Mouse (Mus musculus) heart, postnatal 0 days (tissue): ENCODE data around the gene Ccdc174. TPM values are rescaled to one million over a fixed set of nuclear protein-coding genes. Genes with fewer than 3 reads are reported as not detected.

Experiments
- ATAC-seq: fragments of 200-750 bp; cut with Nextera tagmentation; 2 replicates; pipeline ENCODE4 v1.8.0; 2017; ENCODE audit warnings: low read depth, moderate number of reproducible peaks, moderate library complexity; ENCODE audit not compliant: insufficient read depth
- DNase-seq: peaks from one replicate; pipeline ENCODE4 v3.0.0-alpha.2; 2016; ENCODE audit warnings: low spot score
- H3K27ac ChIP-seq: fragments of 300-500 bp; sonication (generic); 2 replicates; pipeline ENCODE4 v1.5.1; 2014; ENCODE audit warnings: low read depth, mild to moderate bottlenecking
- H3K27me3 ChIP-seq: fragments of 300-500 bp; sonication (generic); 2 replicates; pipeline ENCODE4 v1.6.1; 2014; ENCODE audit warnings: low read length, mixed read lengths; ENCODE audit not compliant: control insufficient read depth, insufficient read depth
- H3K36me3 ChIP-seq: fragments of 300-500 bp; sonication (generic); replicated peaks from 2 replicates; pipeline ENCODE4 v1.6.1; 2014; ENCODE audit warnings: low read length, mixed read lengths; ENCODE audit not compliant: control insufficient read depth, insufficient read depth
- H3K4me1 ChIP-seq: fragments of 300-500 bp; sonication (generic); 2 replicates; pipeline ENCODE4 v1.6.1; 2014; ENCODE audit warnings: antibody characterized with exemption; ENCODE audit not compliant: control insufficient read depth, insufficient read depth
- H3K4me2 ChIP-seq: fragments of 300-500 bp; sonication (generic); 2 replicates; pipeline ENCODE4 v1.6.1; 2014; ENCODE audit warnings: low read depth, mild to moderate bottlenecking, low read length, moderate library complexity
- H3K4me3 ChIP-seq: fragments of 300-500 bp; sonication (generic); 2 replicates; pipeline ENCODE4 v1.5.1; 2014; ENCODE audit warnings: low read depth, low read length
- H3K9ac ChIP-seq: fragments of 300-500 bp; sonication (generic); replicated peaks from 2 replicates; pipeline ENCODE4 v1.6.1; 2014; ENCODE audit warnings: low read depth, low read length, mixed read lengths
- H3K9me3 ChIP-seq: fragments of 300-500 bp; sonication (generic); replicated peaks from 2 replicates; pipeline ENCODE4 v1.6.1; 2016; ENCODE audit warnings: low read length; ENCODE audit not compliant: control insufficient read depth
- CTCF ChIP-seq: IDR thresholded peaks from 2 replicates; pipeline ENCODE4 v1.5.1; 2016; ENCODE audit warnings: antibody characterized with exemption, control low read depth, low read depth
- EP300 ChIP-seq: IDR thresholded peaks from 2 replicates; pipeline ENCODE4 v1.6.1; 2016; ENCODE audit warnings: antibody characterized with exemption, low read depth
- WGBS: fragments of 180-500 bp; shearing (Covaris S2); extraction: QIAGEN DNeasy Blood & Tissue Kit; methylation state at CpG from one replicate; pipeline ENCODE4 v1.1.7; 2014; 5-methylcytosine and 5-hydroxymethylcytosine counted together
- polyA plus RNA-seq: library from polyadenylated mRNA; unstranded; fragments of >200 nt; fragmentation: Nextera tagmentation; extraction: Ambion mirVana; gene quantifications from 2 replicates; pipeline ENCODE4 v1.2.1, GENCODE M21; 2015
- total RNA-seq: library from RNA; depleted of rRNA; stranded (reverse); fragments of >200 nt; gene quantifications from 2 replicates; pipeline ENCODE4 v1.2.3, GENCODE M21; 2014; ENCODE audit warnings: low replicate concordance

Ccdc174 gene
- total and polyA plus RNA-seq, 2 experiments from 2014 or later, result 4.5 to 22.8 TPM

GRCm38 (mm10) chr6:91872781-91873180 is 5.1 kb upstream of the Ccdc174 start:
- WGBS, result 47% methylated on average over 2 of the region's 2 CpGs
- Histone ChIP-seq H3K27me3 (no peaks in the 10 kb centered on the region), H3K9ac (no peak overlapping the region), H3K27ac (no peak overlapping the region), H3K4me1 (0 out of 2 replicates have a peak, but pooled peaks cover 5% of the 10 kb centered on the region), H3K9me3 (no peaks in the 10 kb centered on the region), H3K4me2 (no peak overlapping the region), H3K36me3 (no peaks in the 10 kb centered on the region), H3K4me3 (no peak overlapping the region)
- DNase-seq (no peak), ATAC-seq (no peak)
- TF ChIP-seq EP300 (no peak), CTCF (no peak)

- Histone ChIP-seq H3K36me3 (peaks cover 65% of the 10 kb centered on the region), H3K9me3 (no peaks in the 10 kb centered on the region), H3K4me2 (no peak overlapping the region), H3K9ac (no peak overlapping the region), H3K27ac (no peak overlapping the region), H3K4me1 (peaks cover 2% of the 10 kb centered on the region; the same call in 1 of the 2 replicates), H3K27me3 (no peaks in the 10 kb centered on the region), H3K4me3 (no peak overlapping the region)
- ATAC-seq (no peak), DNase-seq (no peak)
- TF ChIP-seq EP300 (no peak), CTCF (no peak)
- 17% methylated on average over 2 of the region's 2 CpGs for WGBS
Observed at GRCm38 (mm10) chr6:91883859-91884258, 6.0 kb downstream of the Ccdc174 start.

- no peak for TF ChIP-seq CTCF
- TF ChIP-seq EP300, result no peak
- peaks cover 82% of the 10 kb centered on the region for H3K36me3 ChIP-seq
- H3K4me2 ChIP-seq, result no peak overlapping the region
- H3K4me1 ChIP-seq, result no peaks in the 10 kb centered on the region
- WGBS, result 77% methylated on average over 3 of the region's 3 CpGs
- H3K9ac ChIP-seq, result no peak overlapping the region
- no peak for DNase-seq
- H3K27me3 ChIP-seq, result no peaks in the 10 kb centered on the region
- no peaks in the 10 kb centered on the region for H3K9me3 ChIP-seq
- no peak for ATAC-seq
- no peak overlapping the region for H3K4me3 ChIP-seq
- H3K27ac ChIP-seq, result no peak overlapping the region
Observed at GRCm38 (mm10) chr6:91889255-91889906, 11.5 kb downstream of the Ccdc174 start.

- DNase-seq, result no peak
- no peak overlapping the region for H3K27ac ChIP-seq
- no peaks in the 10 kb centered on the region for H3K9me3 ChIP-seq
- ATAC-seq, result no peak
- H3K9ac ChIP-seq, result no peak overlapping the region
- TF ChIP-seq EP300, result no peak
- TF ChIP-seq CTCF, result no peak
- H3K4me3 ChIP-seq, result no peak overlapping the region
- peaks cover 87% of the 10 kb centered on the region for H3K36me3 ChIP-seq
- H3K27me3 ChIP-seq, result no peaks in the 10 kb centered on the region
- 85% methylated on average over 5 of the region's 5 CpGs for WGBS
- no peaks in the 10 kb centered on the region for H3K4me1 ChIP-seq
- H3K4me2 ChIP-seq, result no peak overlapping the region
Observed at GRCm38 (mm10) chr6:91890615-91891014, 12.8 kb downstream of the Ccdc174 start.

GRCm38 (mm10) chr6:91891776-91892175 is 13.9 kb downstream of the Ccdc174 start:
- ATAC-seq (no peak), DNase-seq (no peak)
- no peak overlapping the region for H3K27ac ChIP-seq
- H3K9ac ChIP-seq, result no peak overlapping the region
- H3K4me2 ChIP-seq, result no peak overlapping the region
- H3K27me3 ChIP-seq, result no peaks in the 10 kb centered on the region
- no peaks in the 10 kb centered on the region for H3K4me1 ChIP-seq
- TF ChIP-seq EP300, result no peak
- no peak for TF ChIP-seq CTCF
- WGBS, result 91% methylated on average over 2 of the region's 2 CpGs
- no peak overlapping the region for H3K4me3 ChIP-seq
- H3K36me3 ChIP-seq, result peaks cover 82% of the 10 kb centered on the region
- H3K9me3 ChIP-seq, result no peaks in the 10 kb centered on the region

- DNase-seq (no peak), ATAC-seq (no peak)
Observed at GRCm38 (mm10) chr6:91896783-91897182, 18.9 kb downstream of the Ccdc174 start.

More at GRCm38 (mm10) chr6:91896783-91897182, 18.9 kb downstream of the Ccdc174 start:
- H3K9ac ChIP-seq, result no peak overlapping the region
- no peaks in the 10 kb centered on the region for H3K27me3 ChIP-seq
- TF ChIP-seq EP300 (no peak), CTCF (no peak)
- no peak overlapping the region for H3K4me3 ChIP-seq
- no peak overlapping the region for H3K27ac ChIP-seq
- no peak overlapping the region for H3K4me2 ChIP-seq
- no peaks in the 10 kb centered on the region for H3K4me1 ChIP-seq
- H3K9me3 ChIP-seq, result no peaks in the 10 kb centered on the region
- H3K36me3 ChIP-seq, result peaks cover 84% of the 10 kb centered on the region
- WGBS, result 80% methylated on average over 3 of the region's 3 CpGs
